Mouse (Mus musculus): ENCODE measurements around the gene Rrh. TPM values are rescaled to one million over a fixed set of nuclear protein-coding genes. Genes with fewer than 3 reads are reported as not detected.

Rrh gene
- under 1 TPM in 2 of 4 experiments, not detected in 2; 0.08 to 0.18 TPM for total RNA-seq (2022)

- no peak for DNase-seq
These were observed at the start of gene Rrh for GRCm38 (mm10) chr3:129822206-129822775. Rrh (minus strand) TSS chr3:129822587.

- DNase-seq, result peak; percentile 25
These were observed 41.3 kb upstream of the Rrh start for GRCm38 (mm10) chr3:129863698-129864097.

- DNase-seq, result no peak
These were observed 40.2 kb upstream of the Rrh start for GRCm38 (mm10) chr3:129862592-129862991.

- DNase-seq, result no peak
These were observed 24.5 kb upstream of the Rrh start for GRCm38 (mm10) chr3:129846846-129847245.

- no peak for DNase-seq
These were observed 23.5 kb upstream of the Rrh start for GRCm38 (mm10) chr3:129845868-129846267.

- no peak for DNase-seq
These were observed 15.6 kb upstream of the Rrh start for GRCm38 (mm10) chr3:129838017-129838416.

GRCm38 (mm10) chr3:129836965-129837364 lies 14.6 kb upstream of the Rrh start:
- DNase-seq, result no peak

- no peak for DNase-seq
These were observed 13.8 kb upstream of the Rrh start for GRCm38 (mm10) chr3:129836051-129836697.

GRCm38 (mm10) chr3:129835388-129835934 lies 13.1 kb upstream of the Rrh start, which contains the start of gene Cfi:
Cfi (plus strand) TSS chr3:129835884.
- no peak for DNase-seq

- peak; percentile 93 for DNase-seq
These were observed 8.7 kb upstream of the Rrh start, which contains the start of gene Gar1 for GRCm38 (mm10) chr3:129831035-129831568. Gar1 (minus strand) TSS chr3:129831396.

GRCm38 (mm10) chr3:129830626-129831025 lies 8.2 kb upstream of the Rrh start:
- DNase-seq, result no peak

- no peak for DNase-seq
These were observed 5.3 kb upstream of the Rrh start for GRCm38 (mm10) chr3:129827691-129828090.

GRCm38 (mm10) chr3:129826691-129827090 lies 4.3 kb upstream of the Rrh start:
- DNase-seq, result no peak

GRCm38 (mm10) chr3:129824891-129825290 lies 2.5 kb upstream of the Rrh start:
- DNase-seq, result no peak

GRCm38 (mm10) chr3:129824146-129824545 lies 1.8 kb upstream of the Rrh start:
- DNase-seq, result no peak

GRCm38 (mm10) chr3:129823293-129823692 lies 906 bp upstream of the Rrh start:
- DNase-seq, result no peak

GRCm38 (mm10) chr3:129821736-129822135 lies 651 bp downstream of the Rrh start:
- DNase-seq, result no peak

GRCm38 (mm10) chr3:129820847-129821246 lies 1.5 kb downstream of the Rrh start:
- no peak for DNase-seq

GRCm38 (mm10) chr3:129803765-129804164 lies 18.6 kb downstream of the Rrh start, which contains the start of gene Lrit3:
Lrit3 (minus strand) TSS chr3:129804030.
- DNase-seq, result no peak

- no peak for DNase-seq
These were observed 23.4 kb downstream of the Rrh start for GRCm38 (mm10) chr3:129799011-129799410.

- DNase-seq, result no peak
These were observed 23.8 kb downstream of the Rrh start for GRCm38 (mm10) chr3:129798551-129798950.

- no peak for DNase-seq
These were observed 25.0 kb downstream of the Rrh start for GRCm38 (mm10) chr3:129797341-129797740.

GRCm38 (mm10) chr3:129793801-129794200 lies 28.6 kb downstream of the Rrh start:
- no peak for DNase-seq

- DNase-seq, result no peak
These were observed 39.6 kb downstream of the Rrh start for GRCm38 (mm10) chr3:129782746-129783145.
